Mouse (Mus musculus): Measurements from ENCODE around the gene RPS10-NUDT3.

- TF ChIP-seq ZC3H11A (IDR thresholded peaks at IDR 0.05; ENCODE audit: borderline replicate concordance, low read depth, low read length) (no peak), CHD2 (IDR thresholded peaks at IDR 0.05; ENCODE audit: low read depth, low read length) (no peak)
Measured at GRCm38 (mm10) chr17:27564391-27565162, 70.4 kb downstream of the RPS10-NUDT3 start.
